Mouse (Mus musculus) forebrain, embryonic 16.5 days (tissue): ENCODE measurements around the gene Nup62. TPM values are rescaled to one million over a fixed set of nuclear protein-coding genes. Genes with fewer than 3 reads are reported as not detected.
"Not testable (repeated sequence)": the region's sequence is repeated elsewhere in the genome, so short reads cannot be mapped to it uniquely, and the experiment has no call there.

Experiments
- ATAC-seq: fragments of 200-750 bp; cut with Nextera tagmentation; 2 replicates; pipeline ENCODE4 v1.8.0; 2017; ENCODE audit warnings: mild to moderate bottlenecking, moderate library complexity
- H3K27ac ChIP-seq: fragments of 300-500 bp; sonication (generic); 2 replicates; pipeline ENCODE4 v1.5.1; 2014; ENCODE audit warnings: low read length, control low read depth
- H3K27me3 ChIP-seq: fragments of 300-500 bp; sonication (generic); replicated peaks from 2 replicates; pipeline ENCODE4 v1.6.1; 2014; ENCODE audit warnings: low read length; ENCODE audit not compliant: control insufficient read depth, insufficient read depth
- H3K36me3 ChIP-seq: fragments of 300-500 bp; sonication (generic); 2 replicates; pipeline ENCODE4 v1.6.1; 2014; ENCODE audit not compliant: control insufficient read depth, insufficient read depth
- H3K4me1 ChIP-seq: fragments of 300-500 bp; sonication (generic); replicated peaks from 2 replicates; pipeline ENCODE4 v1.6.1; 2014; ENCODE audit warnings: low read length; ENCODE audit not compliant: control insufficient read depth, insufficient read depth
- H3K4me2 ChIP-seq: fragments of 300-500 bp; sonication (generic); 2 replicates; pipeline ENCODE4 v1.6.1; 2014; ENCODE audit warnings: mild to moderate bottlenecking, low read length, control low read depth
- H3K4me3 ChIP-seq: fragments of 300-500 bp; sonication (generic); replicated peaks from 2 replicates; pipeline ENCODE4 v1.5.1; 2014; ENCODE audit warnings: mild to moderate bottlenecking, low read length, control low read depth
- H3K9ac ChIP-seq: fragments of 300-500 bp; sonication (generic); replicated peaks from 2 replicates; pipeline ENCODE4 v1.6.1; 2014; ENCODE audit warnings: low read depth, low read length, control low read depth
- H3K9me3 ChIP-seq: fragments of 300-500 bp; sonication (generic); 2 replicates; pipeline ENCODE4 v1.6.1; 2016; ENCODE audit warnings: low read length; ENCODE audit not compliant: control insufficient read depth
- WGBS: fragments of 180-500 bp; shearing (Covaris S2); extraction: QIAGEN DNeasy Blood & Tissue Kit; methylation state at CpG from one replicate; pipeline ENCODE4 v1.1.7; 2014; 5-methylcytosine and 5-hydroxymethylcytosine counted together
- microRNA counts: library from miRNA; unstranded; fragments of <30 nt; microRNA quantifications from one replicate; lab custom pipeline; 2016
- microRNA-seq: library from miRNA; unstranded; fragments of <30 nt; microRNA quantifications from one replicate; pipeline ENCODE4, GENCODE M21; 2017
- polyA plus RNA-seq: library from polyadenylated mRNA; unstranded; fragments of >200 nt; fragmentation: Nextera tagmentation; extraction: Ambion mirVana; gene quantifications from 2 replicates; pipeline ENCODE4 v1.2.1, GENCODE M21; 2015

Gene Nup62
- polyA plus RNA-seq, 1 experiment from 2014 or later, result 56.1 TPM

DNA sequence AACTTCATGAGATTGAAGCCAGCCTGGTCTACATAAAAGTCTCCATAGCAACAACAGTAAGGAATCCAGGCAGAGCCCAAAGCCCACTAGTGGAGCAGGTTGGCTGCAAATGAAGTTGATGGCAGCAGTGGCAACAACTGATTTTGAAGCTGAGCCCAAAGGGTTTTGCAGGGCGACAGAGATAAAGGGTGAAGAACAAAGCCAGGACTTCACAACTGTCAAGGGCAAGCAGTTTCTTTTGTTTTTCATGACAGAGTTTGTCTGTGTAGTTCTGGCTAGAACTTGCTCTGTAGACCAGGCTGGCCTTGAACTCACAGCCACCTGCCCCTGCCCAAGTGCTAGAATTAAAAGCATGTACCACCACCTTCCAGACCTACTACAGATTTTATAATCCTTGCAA lies 55.3 kb downstream of the Nup62 start:
- Histone ChIP-seq H3K27ac (no peak overlapping the region), H3K27me3 (no peaks in the 10 kb centered on the region), H3K4me2 (no peak overlapping the region), H3K9me3 (no peaks in the 10 kb centered on the region), H3K4me3 (no peak overlapping the region), H3K4me1 (peaks cover 29% of the 10 kb centered on the region), H3K9ac (no peak overlapping the region), H3K36me3 (no peaks in the 10 kb centered on the region)
- WGBS, result 27% methylated on average over 1 of the region's 1 CpGs
- ATAC-seq, result no peak

DNA sequence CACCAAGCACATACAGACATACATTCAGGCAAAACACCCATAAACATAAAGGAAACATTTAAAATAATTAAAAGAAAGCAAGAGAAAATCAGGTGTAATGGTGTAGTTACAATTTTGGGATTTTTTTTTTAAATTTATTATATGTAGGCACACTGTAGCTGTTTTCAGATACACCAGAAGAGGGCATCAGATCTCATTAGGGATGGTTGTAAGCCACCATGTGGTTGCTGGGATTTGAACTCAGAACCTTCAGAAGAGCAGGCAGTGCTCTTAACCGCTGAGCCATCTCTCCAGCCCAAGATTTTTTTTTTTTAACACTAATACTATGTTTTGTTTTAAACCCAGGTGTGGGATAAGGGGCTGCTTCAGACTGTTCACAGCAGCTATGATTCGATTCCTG lies 55.9 kb downstream of the Nup62 start:
- 92% methylated on average over 2 of the region's 2 CpGs for WGBS
- H3K27me3 ChIP-seq, H3K9me3 ChIP-seq, H3K36me3 ChIP-seq, H3K4me3 ChIP-seq, H3K4me2 ChIP-seq, H3K27ac ChIP-seq, ATAC-seq, H3K9ac ChIP-seq: not testable (repeated sequence)
- H3K4me1 ChIP-seq, result peaks cover 23% of the 10 kb centered on the region

DNA sequence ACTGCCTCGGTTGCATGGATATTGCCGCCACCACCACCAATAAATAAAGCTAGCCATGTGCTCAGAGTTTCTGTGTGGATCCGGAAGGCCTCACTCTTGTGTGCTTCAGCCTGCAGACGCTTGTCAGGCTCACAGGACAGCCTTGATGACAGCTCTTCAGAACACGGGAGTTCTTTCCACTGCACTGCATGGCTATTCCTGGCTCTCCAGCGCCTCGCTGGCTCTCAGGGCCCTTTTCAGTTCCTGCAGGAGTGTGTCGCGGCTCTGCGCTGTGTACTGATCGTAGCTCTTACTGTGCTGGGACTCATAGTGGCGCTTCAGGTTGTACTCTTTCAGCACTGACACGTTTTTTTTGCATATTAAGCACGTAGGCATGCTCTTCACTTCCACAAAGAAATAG lies 61.9 kb downstream of the Nup62 start:
- H3K9ac ChIP-seq, result no peak overlapping the region
- H3K9me3 ChIP-seq, result no peaks in the 10 kb centered on the region
- H3K36me3 ChIP-seq, result peaks cover 35% of the 10 kb centered on the region
- no peak overlapping the region for H3K4me2 ChIP-seq
- no peak overlapping the region for H3K4me3 ChIP-seq
- ATAC-seq, result no peak
- no peak overlapping the region for H3K27ac ChIP-seq
- WGBS, result 87% methylated on average over 14 of the region's 14 CpGs
- no peaks in the 10 kb centered on the region for H3K4me1 ChIP-seq
- H3K27me3 ChIP-seq, result no peaks in the 10 kb centered on the region

MicroRNAs within 50 kb of the gene (microRNA counts, 519-probe panel; counts per million panel counts)
- not detected for microRNA mmu-miR-707 (lab: Ali Mortazavi, UCI)

Small RNA genes lying within 50 kb of the gene (microRNA-seq; reads per million reads assigned to microRNA genes)
- gene Mir707, result not detected

Other genes starting within 250 kb of the Nup62 start
- 0.42 and 1.4 TPM in 2 replicates for gene Napsa, start 243.7 kb upstream of the Nup62 start, polyA plus RNA-seq
- 2.8 and 4.0 TPM in 2 replicates for gene Kcnc3, start 225.4 kb upstream of the Nup62 start, polyA plus RNA-seq
- 1.6 and 1.7 TPM in 2 replicates for gene Myh14, start 145.2 kb upstream of the Nup62 start, polyA plus RNA-seq
- gene Izumo2, start 107.3 kb upstream of the Nup62 start, polyA plus RNA-seq, result not detected in 2 replicates
- 34.6 and 36.0 TPM in 2 replicates for gene Vrk3, start 67.7 kb upstream of the Nup62 start, polyA plus RNA-seq
- 1.1 and 1.8 TPM in 2 replicates for gene Zfp473, start 65.0 kb upstream of the Nup62 start, polyA plus RNA-seq
- gene Il4i1, start 299 bp downstream of the Nup62 start, polyA plus RNA-seq, result 0.44 and 2.3 TPM in 2 replicates
- 3.4 and 3.7 TPM in 2 replicates for gene Atf5, start 570 bp downstream of the Nup62 start, polyA plus RNA-seq
- 103 and 110 TPM in 2 replicates for gene Akt1s1, start 32.9 kb downstream of the Nup62 start, polyA plus RNA-seq
- 121 and 122 TPM in 2 replicates for gene Tbc1d17, start 33.0 kb downstream of the Nup62 start, polyA plus RNA-seq
- gene Pnkp, start 41.1 kb downstream of the Nup62 start, polyA plus RNA-seq, result 29.4 and 32.6 TPM in 2 replicates
- gene Ptov1, start 53.7 kb downstream of the Nup62 start, polyA plus RNA-seq, result 551 and 582 TPM in 2 replicates
- 158 and 166 TPM in 2 replicates for gene Med25, start 76.6 kb downstream of the Nup62 start, polyA plus RNA-seq
- 21.1 and 21.2 TPM in 2 replicates for gene Fuz, start 80.0 kb downstream of the Nup62 start, polyA plus RNA-seq
- 111 and 113 TPM in 2 replicates for gene Ap2a1, start 113.4 kb downstream of the Nup62 start, polyA plus RNA-seq
- gene Tsks, start 127.1 kb downstream of the Nup62 start, polyA plus RNA-seq, result 0.15 TPM in 1 of 2 replicates, not detected in the other
- gene Cpt1c, start 158.8 kb downstream of the Nup62 start, polyA plus RNA-seq, result 49.1 and 63.9 TPM in 2 replicates
- 646 and 707 TPM in 2 replicates for gene Prmt1, start 170.5 kb downstream of the Nup62 start, polyA plus RNA-seq
- gene Irf3, start 181.6 kb downstream of the Nup62 start, polyA plus RNA-seq, result 56.2 and 60.6 TPM in 2 replicates
- gene Bcl2l12, start 182.6 kb downstream of the Nup62 start, polyA plus RNA-seq, result 15.3 and 16.0 TPM in 2 replicates
- gene Scaf1, start 200.3 kb downstream of the Nup62 start, polyA plus RNA-seq, result 42.1 and 44.3 TPM in 2 replicates
- gene Rras, start 201.9 kb downstream of the Nup62 start, polyA plus RNA-seq, result 10.1 and 12.0 TPM in 2 replicates
- 15.2 and 17.3 TPM in 2 replicates for gene Prr12, start 236.8 kb downstream of the Nup62 start, polyA plus RNA-seq
- gene Nosip, start 246.3 kb downstream of the Nup62 start, polyA plus RNA-seq, result 60.8 and 65.7 TPM in 2 replicates
- 13.3 and 13.6 TPM in 2 replicates for gene Prrg2, start 246.6 kb downstream of the Nup62 start, polyA plus RNA-seq